Mouse (Mus musculus) limb, embryonic 14.5 days (tissue): ENCODE measurements around the gene Gm20661. TPM values are rescaled to one million over a fixed set of nuclear protein-coding genes. Genes with fewer than 3 reads are reported as not detected.
A peak's percentile ranks its signal among the peaks of the same experiment; 100 is the strongest.
"Not testable (repeated sequence)": the region's sequence is repeated elsewhere in the genome, so short reads cannot be mapped to it uniquely, and the experiment has no call there.

Experiments used
- ATAC-seq: fragments of 200-750 bp; cut with Nextera tagmentation; 2 replicates; pipeline ENCODE4 v1.8.0; 2017; ENCODE audit warnings: low read depth, moderate number of reproducible peaks, moderate TSS enrichment; ENCODE audit not compliant: low FRiP score
- DNase-seq: peaks from one replicate; pipeline ENCODE4 v3.0.0-alpha.2; 2015; ENCODE audit warnings: low spot score
- H3K27ac ChIP-seq: fragments of 300-500 bp; sonication (generic); replicated peaks from 2 replicates; pipeline ENCODE4 v1.5.1; 2014; ENCODE audit warnings: low read depth, mild to moderate bottlenecking, low read length, moderate library complexity, mixed read lengths
- H3K27me3 ChIP-seq: fragments of 300-500 bp; sonication (generic); 2 replicates; pipeline ENCODE4 v1.6.1; 2014; ENCODE audit warnings: low read length, mixed read lengths; ENCODE audit not compliant: control insufficient read depth, insufficient read depth
- H3K36me3 ChIP-seq: fragments of 300-500 bp; sonication (generic); 2 replicates; pipeline ENCODE4 v1.6.1; 2014; ENCODE audit warnings: mild to moderate bottlenecking, low read length, moderate library complexity, mixed read lengths; ENCODE audit not compliant: control insufficient read depth, insufficient read depth
- H3K4me1 ChIP-seq: fragments of 300-500 bp; sonication (generic); 2 replicates; pipeline ENCODE4 v1.6.1; 2014; ENCODE audit warnings: antibody characterized with exemption, low read length, mixed read lengths; ENCODE audit not compliant: control insufficient read depth, insufficient read depth
- H3K4me2 ChIP-seq: fragments of 300-500 bp; sonication (generic); replicated peaks from 2 replicates; pipeline ENCODE4 v1.6.1; 2014; ENCODE audit warnings: low read depth, mild to moderate bottlenecking, low read length, moderate library complexity; ENCODE audit not compliant: severe bottlenecking
- H3K4me3 ChIP-seq: fragments of 300-500 bp; sonication (generic); replicated peaks from 2 replicates; pipeline ENCODE4 v1.5.1; 2014; ENCODE audit warnings: low read length
- H3K9ac ChIP-seq: fragments of 300-500 bp; sonication (generic); 2 replicates; pipeline ENCODE4 v1.6.1; 2014; ENCODE audit warnings: mild to moderate bottlenecking, low read depth, low read length, moderate library complexity; ENCODE audit not compliant: severe bottlenecking
- H3K9me3 ChIP-seq: fragments of 300-500 bp; sonication (generic); 2 replicates; pipeline ENCODE4 v1.6.1; 2016; ENCODE audit warnings: low read length; ENCODE audit not compliant: control insufficient read depth
- POLR2A ChIP-seq: fragments of 200-500 bp; IDR thresholded peaks from 2 replicates; pipeline ENCODE4 v1.8.0; 2012; ENCODE audit warnings: inconsistent platforms, mild to moderate bottlenecking, moderate library complexity, borderline replicate concordance; ENCODE audit not compliant: insufficient read depth, insufficient read length; ENCODE audit errors: extremely low read depth
- WGBS: fragments of 180-500 bp; shearing (Covaris S2); extraction: QIAGEN DNeasy Blood & Tissue Kit; methylation state at CpG from one replicate; pipeline ENCODE4 v1.1.7; 2014; 5-methylcytosine and 5-hydroxymethylcytosine counted together
- polyA plus RNA-seq, 2 experiments: library from polyadenylated mRNA; depleted of rRNA in 1 of 2; stranded (reverse) in 1 of 2; unstranded in 1 of 2; fragments of >200 nt; fragmentation: Nextera tagmentation in 1 of 2; extraction: Ambion mirVana in 1 of 2; gene quantifications; 2 replicates each; pipeline versions ENCODE4 v1.2.1 to v1.2.3; 2012 to 2014

Gene Gm20661
- polyA plus RNA-seq, 2 experiments = 7.9 to 16.7 TPM

GRCm38 (mm10) chr9:108001922-108002770 lies 19.3 kb downstream of the Gm20661 start, which contains the start of gene Ip6k1:
Ip6k1 (plus strand) TSS chr9:108002501.
- peak; percentile 51; the same call in 1 of the 2 replicates for TF ChIP-seq POLR2A
- peak within 1 kb of the TSS; percentile 93 for H3K4me3 ChIP-seq

GRCm38 (mm10) chr9:108002778-108003530 lies 20.1 kb downstream of the Gm20661 start:
- H3K9ac ChIP-seq = peak overlapping the region; percentile 93
- whole genome bisulfite sequencing = under 1% methylated on average over 39 of the region's 50 CpGs
- H3K9me3 ChIP-seq = no peaks in the 10 kb centered on the region
- H3K27ac ChIP-seq = peak overlapping the region; percentile 90
- no peaks in the 10 kb centered on the region for H3K27me3 ChIP-seq
- H3K4me2 ChIP-seq = peak overlapping the region; percentile 79
- H3K4me1 ChIP-seq = peaks cover 14% of the 10 kb centered on the region
- no peaks in the 10 kb centered on the region for H3K36me3 ChIP-seq
- TF ChIP-seq POLR2A = no peak
- H3K4me3 ChIP-seq = peak overlapping the region; percentile 93
- DNase-seq = no peak
- peak; percentile 20; the same call in 1 of the 2 replicates for ATAC-seq

More at GRCm38 (mm10) chr9:108001922-108002770, 19.3 kb downstream of the Gm20661 start, which contains the start of gene Ip6k1:
- H3K27ac ChIP-seq = peak within 1 kb of the TSS; percentile 90
- peak; percentile 100 for ATAC-seq
- H3K27me3 ChIP-seq = no peaks in the 10 kb centered on the region
- peak within 1 kb of the TSS; percentile 79 for H3K4me2 ChIP-seq
- H3K4me1 ChIP-seq = peaks cover 14% of the 10 kb centered on the region
- peak; percentile 100 for DNase-seq
- under 1% methylated on average over 45 of the region's 51 CpGs for WGBS
- H3K9me3 ChIP-seq = no peaks in the 10 kb centered on the region
- H3K36me3 ChIP-seq = no peaks in the 10 kb centered on the region
- H3K9ac ChIP-seq = peak within 1 kb of the TSS; percentile 93

- Histone ChIP-seq H3K4me1 (peaks cover 14% of the 10 kb centered on the region), H3K27me3 (no peaks in the 10 kb centered on the region), H3K36me3 (no peaks in the 10 kb centered on the region), H3K9ac (peak overlapping the region; percentile 93), H3K4me3 (peak overlapping the region; percentile 93), H3K4me2 (peak overlapping the region; percentile 79), H3K27ac (peak overlapping the region; percentile 90; the same call in 1 of the 2 replicates), H3K9me3 (no peaks in the 10 kb centered on the region)
- DNase-seq = no peak
- WGBS = 8% methylated on average over 8 of the region's 8 CpGs
- TF ChIP-seq POLR2A = no peak
- no peak for ATAC-seq
These were observed 20.7 kb downstream of the Gm20661 start for GRCm38 (mm10) chr9:108003531-108003890.

DNA sequence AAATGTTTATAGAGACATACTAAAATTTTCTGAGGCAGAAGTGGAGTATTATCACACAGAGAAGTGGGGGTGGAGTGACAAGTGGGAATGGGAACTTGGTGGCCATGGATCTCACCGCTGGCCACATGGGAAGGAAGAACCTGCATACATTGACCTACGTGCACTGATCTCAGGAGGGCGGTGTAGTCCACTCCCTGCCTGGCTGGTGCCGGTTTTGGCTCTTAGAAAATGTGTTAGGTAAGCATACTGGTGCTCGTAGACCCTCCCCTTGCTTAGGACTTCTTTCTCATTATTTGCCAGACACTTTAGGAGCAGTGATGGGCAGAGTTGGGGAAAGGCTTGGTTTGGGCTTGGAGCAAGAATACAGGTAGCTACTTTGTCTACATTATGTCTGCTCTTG lies 25.2 kb downstream of the Gm20661 start:
- Histone ChIP-seq H3K4me2 (no peak overlapping the region), H3K4me1 (peaks cover 9% of the 10 kb centered on the region), H3K27me3 (no peaks in the 10 kb centered on the region), H3K9ac (no peak overlapping the region), H3K4me3 (no peak overlapping the region), H3K9me3 (no peaks in the 10 kb centered on the region), H3K27ac (no peak overlapping the region), H3K36me3 (peaks cover 9% of the 10 kb centered on the region)
- DNase-seq (no peak), ATAC-seq (no peak)
- WGBS = 94% methylated on average over 5 of the region's 5 CpGs
- no peak for TF ChIP-seq POLR2A

DNA sequence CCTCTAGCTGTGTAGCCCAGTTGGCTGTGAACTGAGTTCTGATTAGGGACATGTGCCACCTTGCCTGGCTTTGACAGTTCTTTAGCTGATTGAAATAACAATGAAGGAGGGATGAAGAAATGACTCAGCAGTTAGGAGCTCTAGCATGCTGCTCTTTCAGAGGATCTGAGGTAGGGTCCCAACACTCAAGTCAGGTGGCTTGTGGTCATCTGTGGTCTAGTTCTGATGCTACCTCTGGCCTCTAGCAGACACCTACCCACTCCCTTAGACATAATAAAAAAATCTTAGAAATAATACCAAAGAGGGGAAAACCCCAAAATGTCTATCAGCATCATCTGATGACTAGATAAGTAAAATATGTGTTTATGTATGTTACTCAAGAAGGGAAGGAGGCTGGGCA lies 27.5 kb downstream of the Gm20661 start:
- ATAC-seq (no peak), DNase-seq (no peak)
- Histone ChIP-seq H3K4me1 (no peaks in the 10 kb centered on the region), H3K36me3 (peaks cover 17% of the 10 kb centered on the region), H3K4me2 (no peak overlapping the region), H3K27me3 (no peaks in the 10 kb centered on the region), H3K4me3 (no peak overlapping the region), H3K27ac (no peak overlapping the region), H3K9me3 (no peaks in the 10 kb centered on the region), H3K9ac (no peak overlapping the region)
- TF ChIP-seq POLR2A = no peak

GRCm38 (mm10) chr9:108013577-108013976 lies 30.7 kb downstream of the Gm20661 start:
- WGBS = 96% methylated on average over 2 of the region's 2 CpGs
- ATAC-seq = not testable (repeated sequence)

More at GRCm38 (mm10) chr9:108013577-108013976, 30.7 kb downstream of the Gm20661 start:
- peaks cover 21% of the 10 kb centered on the region for H3K36me3 ChIP-seq
- H3K9ac ChIP-seq, H3K4me2 ChIP-seq, H3K4me1 ChIP-seq, H3K27me3 ChIP-seq, H3K9me3 ChIP-seq, H3K4me3 ChIP-seq, DNase-seq, H3K27ac ChIP-seq: not testable (repeated sequence)
